Mouse (Mus musculus) midbrain, embryonic 16.5 days (tissue): ENCODE data around the gene Btbd35f10. TPM values are rescaled to one million over a fixed set of nuclear protein-coding genes. Genes with fewer than 3 reads are reported as not detected.
"Not testable (repeated sequence)": the region's sequence is repeated elsewhere in the genome, so short reads cannot be mapped to it uniquely, and the experiment has no call there.

Experiments used
- ATAC-seq: fragments of 200-750 bp; cut with Nextera tagmentation; 2 replicates; pipeline ENCODE4 v1.8.0; 2017; ENCODE audit warnings: moderate TSS enrichment
- H3K27ac ChIP-seq: fragments of 300-500 bp; sonication (generic); 2 replicates; pipeline ENCODE4 v1.5.1; 2014; ENCODE audit warnings: mild to moderate bottlenecking, low read length, mixed read lengths
- H3K27me3 ChIP-seq: fragments of 300-500 bp; sonication (generic); 2 replicates; pipeline ENCODE4 v1.6.1; 2014; ENCODE audit warnings: low read depth, low read length, mixed read lengths; ENCODE audit not compliant: control insufficient read depth, insufficient read depth
- H3K36me3 ChIP-seq: fragments of 300-500 bp; sonication (generic); 2 replicates; pipeline ENCODE4 v1.6.1; 2014; ENCODE audit warnings: mild to moderate bottlenecking, low read length, moderate library complexity, mixed read lengths; ENCODE audit not compliant: control insufficient read depth, insufficient read depth
- H3K4me1 ChIP-seq: fragments of 300-500 bp; sonication (generic); 2 replicates; pipeline ENCODE4 v1.6.1; 2014; ENCODE audit warnings: mild to moderate bottlenecking, low read length, mixed read lengths; ENCODE audit not compliant: control insufficient read depth, insufficient read depth
- H3K4me2 ChIP-seq: fragments of 300-500 bp; sonication (generic); 2 replicates; pipeline ENCODE4 v1.6.1; 2014; ENCODE audit warnings: mild to moderate bottlenecking, low read length, mixed read lengths
- H3K4me3 ChIP-seq: fragments of 300-500 bp; sonication (generic); 2 replicates; pipeline ENCODE4 v1.5.1; 2014; ENCODE audit warnings: low read depth, mild to moderate bottlenecking, low read length, moderate library complexity, mixed read lengths
- H3K9ac ChIP-seq: fragments of 300-500 bp; sonication (generic); 2 replicates; pipeline ENCODE4 v1.6.1; 2014; ENCODE audit warnings: low read depth, low read length, mixed read lengths
- H3K9me3 ChIP-seq: fragments of 300-500 bp; sonication (generic); replicated peaks from 2 replicates; pipeline ENCODE4 v1.6.1; 2014; ENCODE audit warnings: mild to moderate bottlenecking, low read length, mixed read lengths; ENCODE audit not compliant: control insufficient read depth, poor library complexity, severe bottlenecking
- WGBS: fragments of 180-500 bp; shearing (Covaris S2); extraction: QIAGEN DNeasy Blood & Tissue Kit; methylation state at CpG from one replicate; pipeline ENCODE4 v1.1.7; 2014; 5-methylcytosine and 5-hydroxymethylcytosine counted together
- polyA plus RNA-seq: library from polyadenylated mRNA; unstranded; fragments of >200 nt; fragmentation: Nextera tagmentation; extraction: Ambion mirVana; gene quantifications from 2 replicates; pipeline ENCODE4 v1.2.1, GENCODE M21; 2015

The Btbd35f10 gene
- polyA plus RNA-seq = not detected in 2 replicates

GRCm38 (mm10) chrX:3752785-3753184 is at the start of gene Btbd35f10:
Btbd35f10 (minus strand) TSS chrX:3752885.
- H3K4me3 ChIP-seq, H3K4me2 ChIP-seq, H3K36me3 ChIP-seq, ATAC-seq, H3K9me3 ChIP-seq, H3K27me3 ChIP-seq, H3K4me1 ChIP-seq, H3K27ac ChIP-seq, H3K9ac ChIP-seq: not testable (repeated sequence)
- no CpG with 5 or more reads among the region's 3 CpGs for WGBS

Other genes starting within 250 kb of the Btbd35f10 start
- not detected in 2 replicates for gene Btbd35f18, start 52.7 kb downstream of the Btbd35f10 start, polyA plus RNA-seq
- not detected in 2 replicates for gene Btbd35f16, start 204.1 kb upstream of the Btbd35f10 start, polyA plus RNA-seq